Mouse (Mus musculus) left cerebral cortex, postnatal 36 days (tissue): ENCODE data around the gene Adcy9. TPM values are rescaled to one million over a fixed set of nuclear protein-coding genes. Genes with fewer than 3 reads are reported as not detected.

ENCODE experiments used
- DNase-seq, 2 experiments: peaks; one replicate each; pipeline ENCODE4 v3.0.0; 2021 to 2022; ENCODE audit warnings: low spot score in 2 of 2, mixed read lengths in 1 of 2
- intact Hi-C: fragments of 180-260 bp; cut with DNase I; formaldehyde crosslinking; loops from one replicate; pipeline ENCODE4 v1.15.1; 2025
- total RNA-seq, 2 experiments: library from RNA; stranded (reverse); gene quantifications; 2 replicates each; pipeline ENCODE4 v1.2.3; 2021

Adcy9 gene
- total RNA-seq, 2 experiments from 2014 or later = 72.5 to 78.6 TPM

DNA sequence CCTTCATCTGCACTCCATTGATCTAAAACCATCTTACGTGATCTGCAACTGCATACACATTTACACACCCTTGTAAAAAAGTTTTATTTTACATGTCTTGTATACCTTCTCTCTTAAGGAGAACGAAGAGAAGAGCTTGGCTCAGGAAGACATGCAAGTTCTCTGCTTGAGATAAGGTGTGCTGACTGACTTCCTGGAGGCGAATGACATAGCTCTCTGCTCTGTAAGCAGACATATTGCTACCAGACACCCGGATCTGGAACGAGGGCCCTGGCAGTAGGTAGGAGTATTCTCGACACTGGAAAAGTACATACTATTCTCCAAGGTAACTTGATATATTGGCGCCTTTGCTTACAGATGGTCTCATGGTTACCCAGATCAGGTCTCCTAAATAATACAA, 22.7 kb downstream of the Adcy9 start:
- no peak for DNase-seq
- intact Hi-C loops = no loop called here

DNA sequence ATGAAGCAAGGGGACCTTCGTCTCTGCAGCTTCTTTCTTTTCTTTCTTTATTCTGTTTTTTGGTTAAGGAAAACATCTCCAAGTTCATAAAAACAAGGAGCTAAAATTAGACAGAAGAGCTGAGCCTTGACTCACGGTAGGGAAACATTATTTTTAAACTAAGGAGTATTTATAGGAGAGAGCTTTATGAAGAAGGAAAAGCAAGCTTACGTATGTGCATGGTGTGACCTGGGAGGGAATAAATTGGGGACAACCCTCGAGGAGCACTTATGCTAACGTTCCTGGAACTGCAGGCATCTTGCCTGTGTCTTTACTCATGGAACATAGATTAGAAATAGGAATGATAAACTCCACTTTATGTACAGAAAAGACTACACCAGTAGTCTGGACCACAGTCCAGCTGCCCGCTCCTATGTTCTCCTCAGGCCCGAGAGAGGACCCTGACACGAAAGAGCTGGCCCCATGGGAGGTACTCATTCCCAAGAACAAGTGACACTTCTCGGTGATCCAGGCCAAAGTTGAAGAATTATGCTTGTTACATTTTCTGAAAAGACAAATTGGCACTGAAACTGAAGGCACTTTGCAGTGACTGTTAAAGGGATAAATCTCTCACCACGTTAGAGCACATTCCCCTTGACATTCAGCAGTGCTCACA, 24.5 kb downstream of the Adcy9 start:
- intact Hi-C loops = no loop called here
- DNase-seq = no peak

DNA sequence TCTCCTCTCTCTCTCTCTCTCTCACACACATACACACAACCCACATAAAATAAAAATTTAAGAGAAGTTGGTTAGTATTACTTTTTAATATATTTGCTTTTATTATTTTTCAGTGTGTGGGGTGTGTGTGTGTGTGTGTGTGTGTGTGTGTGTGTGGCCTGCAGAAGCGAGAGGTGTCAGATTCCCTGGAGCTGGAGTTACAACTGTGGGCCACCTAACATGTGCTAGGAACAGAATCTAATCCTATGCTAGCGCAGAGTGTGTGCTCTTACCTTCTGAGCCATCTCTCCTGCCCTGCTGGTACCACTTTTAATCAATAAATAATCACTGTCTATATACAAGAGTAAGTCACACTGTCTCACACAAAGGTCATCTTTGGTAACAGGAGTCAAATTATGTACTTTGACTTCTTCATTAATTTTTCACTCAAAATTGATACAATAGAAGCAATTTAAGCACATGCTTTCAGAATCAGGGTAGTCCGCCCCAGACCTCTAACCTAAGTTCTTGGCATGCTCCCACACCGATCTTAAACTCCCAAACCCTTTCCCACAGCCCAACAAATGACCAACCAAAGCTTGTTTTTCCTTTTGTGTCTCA, 25.2 kb downstream of the Adcy9 start:
- intact Hi-C loops = no loop called here
- DNase-seq = no peak

DNA sequence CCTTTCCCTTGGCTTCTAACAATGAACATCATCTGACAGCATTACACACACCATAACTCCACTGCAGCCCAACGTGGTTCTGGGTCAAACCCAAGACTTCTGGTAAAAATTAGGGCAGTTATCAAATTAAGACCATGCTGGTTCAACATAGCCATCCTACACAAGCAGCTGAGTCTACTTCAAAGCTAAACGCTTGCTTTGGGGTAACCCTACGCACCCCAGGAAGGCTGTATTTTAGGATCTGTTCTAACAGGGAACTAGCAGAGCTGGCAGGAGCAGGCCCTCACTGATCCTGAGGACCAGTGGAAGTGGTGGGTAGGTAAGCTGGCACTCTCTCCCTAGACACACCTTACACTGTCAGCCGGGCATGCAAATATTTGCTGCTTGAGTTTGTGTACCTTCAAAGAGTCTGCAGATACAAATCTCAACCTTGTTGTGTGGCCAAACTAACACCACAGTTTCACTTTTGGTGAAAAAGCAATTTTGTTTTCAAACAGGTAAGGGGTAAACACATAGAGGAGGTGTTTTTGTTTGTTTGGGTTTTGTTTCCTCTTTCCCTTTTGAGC, 36.7 kb downstream of the Adcy9 start:
- intact Hi-C loops = no loop called here
- DNase-seq = no peak

DNA sequence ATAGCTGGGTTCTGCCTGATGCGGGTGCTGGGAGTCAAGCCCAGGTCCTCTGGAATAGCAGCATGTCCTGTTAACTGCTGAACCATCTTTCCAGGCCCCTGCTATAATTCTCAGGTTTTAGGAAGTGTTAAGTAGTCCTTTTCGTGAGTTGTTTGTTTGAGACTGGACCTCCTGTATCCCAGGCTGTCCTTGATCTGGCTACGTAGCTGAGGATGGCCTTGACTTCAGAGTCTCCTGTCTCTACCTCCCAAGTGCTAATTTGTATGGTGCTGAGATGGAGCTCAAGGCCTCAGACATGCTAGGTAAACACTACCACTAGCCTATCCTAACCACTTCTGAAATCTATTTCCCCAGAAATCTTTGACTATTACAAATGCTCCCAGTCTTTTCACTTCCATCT, 37.9 kb downstream of the Adcy9 start:
- intact Hi-C loops = no loop called here
- DNase-seq = no peak

DNA sequence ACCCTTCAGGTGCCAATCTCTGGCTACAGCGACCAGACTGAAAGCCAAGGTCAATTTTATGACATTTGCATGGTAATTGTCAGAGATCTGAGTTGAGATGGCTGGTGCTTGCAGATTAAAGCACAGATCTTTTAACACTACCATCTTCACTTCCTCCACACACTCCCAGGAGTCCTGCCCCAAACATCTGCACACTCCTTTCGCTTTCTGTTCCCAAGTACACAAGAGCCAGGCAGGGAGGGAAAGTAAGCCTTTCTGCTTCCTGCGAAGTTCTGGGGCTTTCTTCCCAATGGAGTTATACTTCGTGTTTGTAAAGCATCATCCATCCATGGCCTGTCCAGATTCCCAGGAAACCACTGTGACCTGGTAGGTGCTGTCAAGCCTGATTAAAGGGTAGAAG, 38.8 kb downstream of the Adcy9 start:
- DNase-seq = no peak
- intact Hi-C loops = no loop called here

DNA sequence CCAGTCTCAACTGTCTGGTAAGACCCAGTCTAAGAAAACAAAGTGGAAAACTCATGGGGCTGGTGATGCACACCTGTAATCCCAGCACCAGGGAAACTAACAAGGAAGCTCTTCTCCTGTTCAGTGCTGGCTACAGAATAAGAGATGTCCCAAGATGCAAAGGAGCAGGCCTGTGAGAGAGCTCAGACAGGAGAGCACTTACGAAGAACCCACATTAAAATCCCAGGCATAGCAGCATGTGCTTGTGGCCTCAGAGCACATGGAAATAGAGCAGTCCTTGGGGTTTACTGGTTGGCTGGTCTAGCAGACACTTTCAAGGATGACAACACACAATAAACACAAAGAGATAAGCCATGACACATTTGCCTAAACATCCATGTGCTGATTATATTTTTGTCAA, 41.5 kb downstream of the Adcy9 start:
- DNase-seq = no peak
- intact Hi-C loops = no loop called here

DNA sequence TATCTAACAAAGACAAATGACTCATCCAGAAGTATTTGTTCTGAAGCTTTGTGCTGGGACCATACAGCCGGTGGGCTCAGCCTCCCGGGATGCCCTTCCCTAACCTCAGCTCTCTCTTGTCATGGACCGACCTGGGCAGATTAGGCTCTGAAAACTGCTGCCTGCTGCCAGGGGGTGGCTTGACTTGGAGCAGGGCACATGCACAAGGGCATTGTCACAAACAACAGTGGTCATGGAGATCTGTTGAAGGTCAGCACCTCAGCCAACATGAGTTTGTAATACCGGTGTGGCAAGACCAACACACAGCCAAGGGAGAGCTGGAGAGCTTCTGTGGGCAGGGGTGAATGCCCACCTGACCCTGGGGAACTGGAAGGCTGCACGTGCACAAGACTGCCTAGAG, 42.7 kb downstream of the Adcy9 start:
- intact Hi-C loops = no loop called here
- no peak for DNase-seq

DNA sequence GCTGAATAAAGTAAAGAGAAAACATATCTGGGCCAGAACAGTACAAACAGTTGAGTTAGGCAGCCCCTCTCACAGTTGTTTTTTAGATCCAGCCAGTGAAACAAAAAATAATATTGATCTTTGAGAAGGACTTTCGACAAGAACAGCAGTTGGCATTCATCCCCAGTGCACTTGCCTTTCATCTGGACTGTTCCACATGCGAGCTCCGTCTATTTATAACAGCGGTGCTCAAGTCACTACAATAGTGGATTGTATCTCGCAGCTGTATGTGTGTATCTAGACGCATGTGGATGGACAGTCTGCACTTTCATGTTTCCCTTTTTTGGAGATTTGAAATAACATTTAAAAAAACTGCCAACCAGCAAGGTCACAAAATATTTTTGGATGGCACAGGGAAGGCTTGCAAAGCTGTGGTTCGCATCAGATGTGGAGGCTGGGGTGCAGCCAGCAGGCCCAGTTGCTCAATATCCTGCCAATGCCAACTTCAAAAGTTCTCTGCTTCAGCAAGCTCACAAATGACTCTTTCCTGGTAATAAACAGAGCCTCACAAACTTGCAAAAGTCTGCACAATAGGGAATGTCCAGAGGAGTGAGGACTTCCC, 45.4 kb downstream of the Adcy9 start:
- peak in 1 of 2 experiments; percentile 29 for DNase-seq
- intact Hi-C loops = no loop called here

DNA sequence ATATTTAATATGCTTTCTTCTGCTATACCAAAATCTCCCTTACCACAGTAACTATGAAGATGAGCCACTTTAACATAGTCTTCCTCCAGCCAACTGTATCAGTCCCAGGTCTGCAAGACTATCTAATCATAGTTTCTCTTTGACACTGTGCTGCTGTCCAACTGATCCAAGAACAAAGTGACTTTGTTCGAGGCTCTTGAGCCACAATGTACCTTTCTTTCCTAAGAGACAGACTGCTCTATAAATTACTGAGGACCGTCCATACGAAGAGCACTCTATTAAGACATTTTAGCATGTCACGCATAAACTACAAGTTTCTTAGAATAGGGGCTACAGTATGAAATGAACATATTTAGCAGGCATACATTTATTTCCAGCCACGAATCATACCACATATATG, 46.0 kb downstream of the Adcy9 start:
- DNase-seq = no peak
- intact Hi-C loops = no loop called here

DNA sequence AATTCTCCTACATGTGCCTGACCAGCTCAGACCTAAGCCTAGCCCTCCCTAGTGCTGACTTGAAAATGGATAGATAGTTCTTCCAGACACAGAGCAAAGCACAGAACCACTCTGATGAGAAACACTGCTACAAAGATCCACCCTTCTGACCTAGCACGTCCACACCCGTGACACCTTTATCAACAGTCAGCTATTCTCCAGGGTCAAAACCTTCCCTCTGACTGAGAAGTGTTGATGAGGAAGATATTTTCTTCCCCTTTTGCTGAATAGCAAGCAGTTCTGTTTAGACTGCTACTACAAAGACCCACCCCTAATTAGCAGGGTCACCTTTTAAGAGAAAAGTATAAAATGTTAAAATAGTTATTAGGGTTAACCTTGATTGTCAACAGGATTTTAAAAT, 49.3 kb downstream of the Adcy9 start:
- DNase-seq = no peak
- intact Hi-C loops = no loop called here

DNA sequence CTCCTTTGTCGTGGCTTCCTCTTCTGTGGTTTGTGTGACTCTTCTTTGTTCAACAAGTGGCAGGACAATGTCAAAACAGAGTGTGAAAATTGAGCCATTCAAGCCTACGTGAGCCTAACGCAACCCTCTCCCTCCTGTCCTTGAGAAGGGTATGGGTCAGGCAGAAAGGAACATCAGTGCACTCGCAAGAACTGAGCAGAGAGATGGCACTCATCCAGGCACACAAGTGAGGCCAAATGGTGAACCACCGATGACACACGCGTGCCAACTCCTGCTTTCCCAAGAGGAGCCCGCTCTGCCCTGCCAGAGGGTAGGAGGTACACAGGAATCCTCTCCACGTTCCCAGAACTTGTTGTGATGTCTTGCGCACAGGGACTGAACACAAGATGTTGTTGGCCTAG, 50.2 kb downstream of the Adcy9 start:
- DNase-seq = no peak
- intact Hi-C loops = no loop called here

DNA sequence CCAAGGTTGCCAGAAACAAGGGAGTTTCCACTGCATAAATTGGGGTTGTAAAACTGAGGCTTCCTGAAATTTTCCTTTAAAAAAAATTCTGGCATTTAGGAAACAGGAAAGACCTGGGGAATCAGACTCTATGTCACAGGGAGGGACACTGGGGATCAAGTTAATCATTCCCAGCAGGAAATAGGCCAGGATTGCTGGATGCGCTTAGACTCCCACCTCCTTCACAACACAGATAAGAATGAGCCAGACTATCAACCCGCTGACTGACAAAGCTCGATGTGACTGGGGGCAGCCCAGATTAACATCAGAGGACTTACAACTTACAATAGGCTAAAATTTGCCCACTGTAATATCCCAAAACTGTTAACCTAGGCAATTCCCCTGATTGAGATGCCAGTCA, 52.4 kb downstream of the Adcy9 start:
- intact Hi-C loops = no loop called here

DNA sequence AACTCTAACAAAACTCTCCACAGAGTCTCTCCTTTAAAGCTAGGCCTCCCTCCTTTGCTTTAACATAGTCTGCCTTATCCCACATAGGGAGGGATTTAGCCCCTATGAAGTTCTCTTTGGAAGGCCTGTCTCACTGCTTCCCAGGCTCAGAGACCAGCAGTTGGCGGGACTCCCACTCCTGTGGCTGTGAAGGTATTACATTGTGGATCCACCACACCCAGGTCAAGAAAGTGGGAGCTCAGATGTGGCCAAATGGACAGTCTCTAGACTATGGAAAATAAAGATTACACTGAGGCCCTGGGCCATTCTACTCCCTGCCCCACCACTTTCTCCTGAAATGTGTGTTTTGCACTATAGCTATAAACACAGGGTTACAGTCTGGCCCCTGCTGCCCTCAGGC, 53.0 kb downstream of the Adcy9 start:
- intact Hi-C loops = no loop called here
- DNase-seq = no peak

More for the DNA sequence above, 52.4 kb downstream of the Adcy9 start:
- DNase-seq = no peak

DNA sequence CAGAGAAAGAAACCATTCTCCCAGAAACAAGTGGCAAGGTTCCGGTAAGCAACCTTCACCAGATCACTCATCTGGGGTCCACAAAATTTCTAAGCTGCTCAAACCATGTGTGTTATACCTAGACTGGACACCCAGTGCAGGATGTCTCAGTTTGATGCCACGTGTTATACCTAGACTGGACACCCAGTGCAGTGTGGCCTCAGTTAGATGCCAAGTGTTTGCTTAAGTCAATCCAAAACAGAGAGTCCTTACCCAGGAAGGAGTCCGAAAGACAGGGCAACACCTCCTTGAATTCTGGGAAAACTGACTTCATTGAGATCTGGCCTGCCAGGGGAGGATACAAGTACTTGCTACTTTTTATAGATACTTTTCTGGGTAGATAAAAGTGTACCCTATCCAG, 53.6 kb downstream of the Adcy9 start:
- DNase-seq = no peak
- intact Hi-C loops = no loop called here

DNA sequence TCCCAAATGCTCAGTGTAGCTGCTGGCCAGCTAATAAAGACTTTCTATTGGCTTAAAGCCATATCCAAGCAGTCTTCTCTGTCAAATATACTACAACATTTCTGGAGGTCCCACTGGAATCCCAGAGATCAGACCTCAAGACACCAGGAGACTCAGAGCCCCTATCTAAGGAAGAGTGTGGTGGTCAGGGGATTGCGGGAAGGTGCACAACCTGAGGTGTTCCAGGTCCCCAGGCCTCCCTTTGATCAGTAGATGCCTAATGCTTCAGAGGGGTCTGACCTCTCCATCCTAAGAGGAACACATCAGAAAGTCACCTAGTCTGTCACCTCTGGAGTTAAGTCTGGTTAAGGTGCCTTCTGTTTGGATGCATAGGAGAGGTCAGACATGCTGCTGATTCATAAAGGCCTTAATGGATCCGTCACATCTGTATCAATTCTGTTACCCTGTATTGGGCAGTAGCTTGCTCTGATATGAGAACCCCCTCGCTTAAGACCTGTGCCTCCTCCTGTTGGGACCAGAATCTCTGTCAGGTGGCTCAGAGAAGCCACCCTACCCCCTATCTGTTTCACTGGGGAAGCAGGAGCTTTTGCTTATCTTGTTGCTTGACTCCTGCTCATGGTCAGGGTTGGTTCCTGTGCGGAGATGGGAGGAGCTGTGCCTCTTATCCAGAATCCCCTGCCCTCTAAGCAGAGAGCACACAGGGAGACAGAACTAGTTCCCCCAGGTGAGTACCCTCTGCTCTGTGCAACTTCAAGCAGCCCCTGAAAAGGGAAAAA, 56.8 kb downstream of the Adcy9 start:
- intact Hi-C loops = no loop called here

DNA sequence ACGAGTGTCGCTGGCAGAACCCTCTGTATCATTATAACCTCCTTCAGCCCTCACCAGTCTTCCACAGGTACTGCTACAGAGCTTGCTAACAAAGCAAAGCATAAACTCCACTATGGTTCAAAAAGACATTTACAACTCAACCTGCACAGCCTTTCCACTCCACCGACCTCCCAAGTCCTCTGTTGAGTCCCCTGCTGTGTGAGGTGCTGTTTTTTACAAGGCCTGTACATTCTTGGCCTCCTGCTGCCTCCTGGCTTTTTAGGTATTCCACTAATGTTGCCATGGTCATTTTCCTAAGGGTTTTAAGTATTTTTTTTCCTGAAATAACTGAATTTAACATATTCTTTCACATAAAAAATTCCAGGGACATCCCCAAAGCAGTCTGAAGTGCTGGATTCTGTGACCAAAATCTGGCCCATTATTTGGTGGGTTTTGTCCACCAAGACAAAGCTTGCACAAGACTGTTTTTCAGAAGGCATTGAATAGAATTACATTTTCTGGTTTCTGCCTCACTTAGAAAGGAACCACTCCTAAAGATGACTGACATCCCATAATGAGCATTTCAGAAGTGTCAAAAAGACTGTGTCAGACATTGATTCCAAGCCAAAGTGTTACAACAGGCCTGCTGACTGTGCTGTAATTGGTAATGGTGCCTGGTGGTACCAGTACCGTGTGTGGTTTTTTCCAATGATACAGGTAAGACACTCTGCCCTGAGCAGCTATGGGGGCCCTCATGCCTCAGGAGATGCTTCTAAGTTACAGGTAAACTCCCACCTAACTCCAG, 64.8 kb downstream of the Adcy9 start:
- intact Hi-C loops = no loop called here
- DNase-seq = no peak

More for the DNA sequence above, 56.8 kb downstream of the Adcy9 start:
- no peak for DNase-seq

DNA sequence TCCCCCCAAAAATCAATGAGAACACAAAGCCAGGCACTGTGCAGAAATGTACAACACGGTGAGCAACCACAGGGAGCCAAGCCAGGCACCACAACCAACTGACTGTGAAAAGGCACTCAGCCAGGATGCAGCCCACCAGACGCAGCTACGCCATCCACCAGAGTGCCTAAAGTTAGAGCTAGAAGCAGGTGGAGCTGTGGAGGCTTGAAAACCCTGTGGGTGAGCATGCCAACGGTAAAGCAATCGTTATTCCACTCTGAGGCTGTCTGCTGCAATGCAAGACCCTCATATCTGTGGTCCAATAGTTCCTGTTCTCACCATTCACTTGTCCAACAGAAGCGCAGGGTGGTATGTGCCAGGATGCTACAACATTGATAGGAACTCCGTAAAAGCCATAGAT, 77.7 kb downstream of the Adcy9 start:
- intact Hi-C loops = no loop called here
- peak; percentile 47 to 74 for DNase-seq

DNA sequence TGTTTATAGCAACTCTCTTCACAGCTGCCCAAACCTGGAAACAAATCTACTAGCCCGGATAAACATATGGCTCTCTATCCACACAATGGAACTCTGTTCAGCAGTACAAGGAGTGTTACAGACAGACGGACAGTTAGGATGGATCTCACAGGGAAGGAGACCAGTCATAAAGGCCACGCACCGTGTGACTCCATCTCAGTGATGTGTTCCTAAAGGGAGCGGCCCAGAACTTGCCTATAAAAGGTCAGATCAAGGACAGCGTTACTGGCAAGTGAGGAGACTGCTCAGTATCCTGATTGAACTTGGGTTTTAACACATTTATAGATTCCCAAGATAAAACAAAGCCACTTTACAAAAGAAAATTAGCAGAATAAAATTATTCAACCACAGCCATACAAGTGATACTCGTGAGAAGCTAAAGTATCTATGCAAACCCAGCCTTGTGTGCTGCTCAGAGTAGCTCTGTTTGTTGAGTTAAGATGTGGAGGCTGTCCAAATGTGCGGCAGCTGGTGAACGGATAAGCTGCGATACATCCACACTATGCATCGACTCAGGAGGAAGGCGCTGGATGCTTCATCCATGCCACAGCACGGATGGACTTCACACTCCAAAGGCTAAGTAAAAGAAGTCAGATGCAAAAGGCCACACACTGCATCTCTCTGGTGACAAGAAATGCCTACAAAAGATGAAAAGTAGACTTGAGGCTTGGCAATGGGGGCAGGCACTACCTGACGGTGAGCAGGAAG, 78.8 kb downstream of the Adcy9 start:
- peak in 1 of 2 experiments; percentile 50 for DNase-seq
- intact Hi-C loops = no loop called here
